Mouse (Mus musculus) thymus, postnatal 10 days (tissue): Measurements from ENCODE around the gene Plpp3.

Experiments
- DNase-seq, 2 experiments: peaks; one replicate each; pipeline ENCODE4 v3.0.0; 2021; ENCODE audit warnings: low spot score in 2 of 2

Plpp3 gene

GRCm38 (mm10) chr4:105218202-105218601 lies 61.1 kb downstream of the Plpp3 start:
- DNase-seq = no peak

- DNase-seq = no peak
Measured at GRCm38 (mm10) chr4:105219316-105219715, 62.2 kb downstream of the Plpp3 start.

GRCm38 (mm10) chr4:105220849-105221248 lies 63.7 kb downstream of the Plpp3 start:
- DNase-seq = no peak

- DNase-seq = no peak
Measured at GRCm38 (mm10) chr4:105221256-105221840, 64.2 kb downstream of the Plpp3 start.

GRCm38 (mm10) chr4:105223101-105223924 lies 66.2 kb downstream of the Plpp3 start:
- no peak for DNase-seq

- DNase-seq = no peak
Measured at GRCm38 (mm10) chr4:105223925-105224300, 66.8 kb downstream of the Plpp3 start.

GRCm38 (mm10) chr4:105225512-105225911 lies 68.4 kb downstream of the Plpp3 start:
- no peak for DNase-seq

- no peak for DNase-seq
Measured at GRCm38 (mm10) chr4:105226351-105226750, 69.2 kb downstream of the Plpp3 start.

GRCm38 (mm10) chr4:105230127-105230526 lies 73.0 kb downstream of the Plpp3 start:
- no peak for DNase-seq

GRCm38 (mm10) chr4:105240233-105240632 lies 83.1 kb downstream of the Plpp3 start:
- no peak for DNase-seq

- no peak for DNase-seq
Measured at GRCm38 (mm10) chr4:105244931-105245330, 87.8 kb downstream of the Plpp3 start.

GRCm38 (mm10) chr4:105245479-105245944 lies 88.4 kb downstream of the Plpp3 start:
- no peak for DNase-seq

- DNase-seq = no peak
Measured at GRCm38 (mm10) chr4:105246331-105246730, 89.2 kb downstream of the Plpp3 start.

GRCm38 (mm10) chr4:105248161-105248560 lies 91.0 kb downstream of the Plpp3 start:
- no peak for DNase-seq

GRCm38 (mm10) chr4:105249283-105249682 lies 92.1 kb downstream of the Plpp3 start:
- no peak for DNase-seq

- no peak for DNase-seq
Measured at GRCm38 (mm10) chr4:105250946-105251345, 93.8 kb downstream of the Plpp3 start.

- DNase-seq = no peak
Measured at GRCm38 (mm10) chr4:105252044-105252443, 94.9 kb downstream of the Plpp3 start.

GRCm38 (mm10) chr4:105252571-105253200 lies 95.5 kb downstream of the Plpp3 start:
- DNase-seq = no peak

- DNase-seq = no peak
Measured at GRCm38 (mm10) chr4:105253453-105254341, 96.5 kb downstream of the Plpp3 start.

GRCm38 (mm10) chr4:105254365-105254764 lies 97.2 kb downstream of the Plpp3 start:
- no peak for DNase-seq

- no peak for DNase-seq
Measured at GRCm38 (mm10) chr4:105255185-105255584, 98.0 kb downstream of the Plpp3 start.
